Mouse (Mus musculus): ENCODE results near the gene Heatr9.

The Heatr9 gene

GRCm38 (mm10) chr11:83536831-83537230 lies 14.9 kb upstream of the Heatr9 start:
- in situ Hi-C loops (cut with MboI; ENCODE audit: low pct_unique_long_range_greater_than_20kb in 1 of 2, low sequenced_read_pairs in 2 of 2, unreplicated experiment in 1 of 2) = no loop called here

GRCm38 (mm10) chr11:83534609-83535423 lies 12.8 kb upstream of the Heatr9 start:
- in situ Hi-C loops (cut with MboI; ENCODE audit: low pct_unique_long_range_greater_than_20kb in 1 of 2, low sequenced_read_pairs in 2 of 2, unreplicated experiment in 1 of 2) = no loop called here

DNA sequence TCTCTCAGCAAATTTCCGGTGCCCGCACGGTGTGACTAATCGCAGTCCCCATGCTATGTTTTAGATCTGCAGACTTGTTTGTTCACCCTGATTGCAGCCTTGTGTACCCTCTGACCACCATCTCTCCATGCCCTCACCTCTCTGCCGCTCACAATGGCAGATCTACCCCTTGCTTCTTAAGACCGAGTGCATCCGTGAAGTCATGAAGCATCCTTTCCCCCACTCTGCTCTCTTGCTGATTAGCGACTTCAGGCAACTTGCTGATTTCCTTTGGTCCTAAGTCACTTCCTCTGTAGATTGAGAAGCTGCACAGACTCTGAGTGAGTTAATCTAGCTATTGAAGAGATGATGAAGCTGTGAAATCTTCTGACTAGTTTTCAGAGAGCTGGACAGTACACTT lies 12.2 kb upstream of the Heatr9 start:
- in situ Hi-C loops (cut with MboI; ENCODE audit: low pct_unique_long_range_greater_than_20kb in 1 of 2, low sequenced_read_pairs in 2 of 2, unreplicated experiment in 1 of 2) = no loop called here

- in situ Hi-C loops (cut with MboI; ENCODE audit: low pct_unique_long_range_greater_than_20kb in 1 of 2, low sequenced_read_pairs in 2 of 2, unreplicated experiment in 1 of 2) = no loop called here
Measured at GRCm38 (mm10) chr11:83533192-83533591, 11.2 kb upstream of the Heatr9 start.

GRCm38 (mm10) chr11:83530360-83530759 lies 8.4 kb upstream of the Heatr9 start, which contains the start of gene Ccl5:
Gene Ccl5, minus strand, starts transcription at chr11:83530518.
- in situ Hi-C loops (cut with MboI; ENCODE audit: low pct_unique_long_range_greater_than_20kb in 1 of 2, low sequenced_read_pairs in 2 of 2, unreplicated experiment in 1 of 2) = no loop called here

GRCm38 (mm10) chr11:83529024-83529423 lies 7.0 kb upstream of the Heatr9 start:
- in situ Hi-C loops (cut with MboI; ENCODE audit: low pct_unique_long_range_greater_than_20kb in 1 of 2, low sequenced_read_pairs in 2 of 2, unreplicated experiment in 1 of 2) = no loop called here

- in situ Hi-C loops (cut with MboI; ENCODE audit: low pct_unique_long_range_greater_than_20kb in 1 of 2, low sequenced_read_pairs in 2 of 2, unreplicated experiment in 1 of 2) = no loop called here
Measured at GRCm38 (mm10) chr11:83518371-83518770, 3.6 kb downstream of the Heatr9 start.

- in situ Hi-C loops (cut with MboI; ENCODE audit: low pct_unique_long_range_greater_than_20kb in 1 of 2, low sequenced_read_pairs in 2 of 2, unreplicated experiment in 1 of 2) = no loop called here
Measured at GRCm38 (mm10) chr11:83517153-83517552, 4.8 kb downstream of the Heatr9 start.

DNA sequence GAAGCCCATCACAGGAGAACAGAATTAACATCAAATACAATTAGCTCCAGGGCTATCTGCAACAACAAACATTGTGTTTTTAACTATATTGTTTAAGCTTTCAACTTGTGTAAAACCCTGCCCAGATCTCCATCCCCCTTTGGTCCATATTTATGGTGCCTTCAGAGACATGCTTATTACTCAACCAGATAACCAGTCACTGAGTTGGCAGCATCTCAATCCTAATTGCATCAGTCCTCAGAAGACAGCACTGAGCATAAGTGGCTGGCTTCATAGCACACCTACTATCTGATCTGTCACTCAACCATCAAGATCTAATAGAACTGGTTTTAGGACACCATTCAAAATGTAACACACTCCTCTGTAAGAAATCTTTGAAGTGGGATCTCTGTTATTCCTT lies 12.5 kb downstream of the Heatr9 start:
- in situ Hi-C loops (cut with MboI; ENCODE audit: low pct_unique_long_range_greater_than_20kb in 1 of 2, low sequenced_read_pairs in 2 of 2, unreplicated experiment in 1 of 2) = no loop called here

DNA sequence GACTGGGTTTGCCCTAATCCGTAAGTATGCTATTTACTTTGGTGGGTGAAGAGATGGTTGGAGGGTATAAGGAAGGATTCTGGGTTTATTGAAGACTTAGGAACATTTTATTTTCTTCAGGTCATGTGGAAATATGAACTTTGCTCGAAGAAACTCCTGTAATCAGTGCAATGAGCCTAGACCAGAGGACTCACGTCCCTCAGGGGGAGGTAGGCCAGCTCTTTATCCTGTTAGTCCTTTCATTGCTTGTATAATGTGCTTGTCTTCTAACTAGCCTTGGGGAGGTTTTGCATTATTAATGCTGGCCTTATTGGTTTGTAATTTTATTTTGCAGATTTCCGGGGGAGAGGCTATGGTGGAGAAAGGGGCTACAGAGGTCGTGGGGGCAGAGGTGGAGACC lies 17.7 kb downstream of the Heatr9 start:
- in situ Hi-C loops (cut with MboI; ENCODE audit: low pct_unique_long_range_greater_than_20kb in 1 of 2, low sequenced_read_pairs in 2 of 2, unreplicated experiment in 1 of 2) = no loop called here

- in situ Hi-C loops (cut with MboI; ENCODE audit: low pct_unique_long_range_greater_than_20kb in 1 of 2, low sequenced_read_pairs in 2 of 2, unreplicated experiment in 1 of 2) = no loop called here
Measured at GRCm38 (mm10) chr11:83495571-83495970, 26.4 kb downstream of the Heatr9 start.

GRCm38 (mm10) chr11:83491488-83491887 lies 30.5 kb downstream of the Heatr9 start:
- in situ Hi-C loops (cut with MboI; ENCODE audit: low pct_unique_long_range_greater_than_20kb in 1 of 2, low sequenced_read_pairs in 2 of 2, unreplicated experiment in 1 of 2) = no loop called here

GRCm38 (mm10) chr11:83473235-83474016 lies 48.5 kb downstream of the Heatr9 start:
- in situ Hi-C loops (cut with MboI; ENCODE audit: low pct_unique_long_range_greater_than_20kb in 1 of 2, low sequenced_read_pairs in 2 of 2, unreplicated experiment in 1 of 2) = no loop called here

GRCm38 (mm10) chr11:83472324-83473234 lies 49.4 kb downstream of the Heatr9 start, which contains the start of gene Taf15:
Gene Taf15, plus strand, starts transcription at chr11:83473086.
- in situ Hi-C loops (cut with MboI; ENCODE audit: low pct_unique_long_range_greater_than_20kb in 1 of 2, low sequenced_read_pairs in 2 of 2, unreplicated experiment in 1 of 2) = no loop called here

DNA sequence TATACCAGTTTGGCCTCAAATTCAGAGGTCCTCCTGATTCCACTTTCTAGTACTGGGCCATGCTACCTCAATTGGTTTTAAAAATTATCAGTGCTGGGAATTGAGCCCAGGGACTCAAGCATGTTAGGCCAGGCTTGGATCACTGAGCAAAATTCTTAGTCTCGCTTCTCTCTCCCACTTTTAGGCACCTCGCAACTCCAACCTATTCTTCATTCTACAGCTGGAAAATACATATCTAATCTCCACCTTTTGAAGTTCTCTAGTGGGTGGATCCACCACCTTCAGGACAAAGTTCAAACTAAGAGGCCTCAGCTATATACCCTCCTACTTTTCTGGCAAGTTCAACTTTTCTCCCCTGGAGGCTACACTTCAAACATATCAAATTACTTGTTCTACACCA lies 50.2 kb downstream of the Heatr9 start:
- in situ Hi-C loops (cut with MboI; ENCODE audit: low pct_unique_long_range_greater_than_20kb in 1 of 2, low sequenced_read_pairs in 2 of 2, unreplicated experiment in 1 of 2) = no loop called here

GRCm38 (mm10) chr11:83468765-83469164 lies 53.2 kb downstream of the Heatr9 start:
- in situ Hi-C loops (cut with MboI; ENCODE audit: low pct_unique_long_range_greater_than_20kb in 1 of 2, low sequenced_read_pairs in 2 of 2, unreplicated experiment in 1 of 2) = no loop called here

DNA sequence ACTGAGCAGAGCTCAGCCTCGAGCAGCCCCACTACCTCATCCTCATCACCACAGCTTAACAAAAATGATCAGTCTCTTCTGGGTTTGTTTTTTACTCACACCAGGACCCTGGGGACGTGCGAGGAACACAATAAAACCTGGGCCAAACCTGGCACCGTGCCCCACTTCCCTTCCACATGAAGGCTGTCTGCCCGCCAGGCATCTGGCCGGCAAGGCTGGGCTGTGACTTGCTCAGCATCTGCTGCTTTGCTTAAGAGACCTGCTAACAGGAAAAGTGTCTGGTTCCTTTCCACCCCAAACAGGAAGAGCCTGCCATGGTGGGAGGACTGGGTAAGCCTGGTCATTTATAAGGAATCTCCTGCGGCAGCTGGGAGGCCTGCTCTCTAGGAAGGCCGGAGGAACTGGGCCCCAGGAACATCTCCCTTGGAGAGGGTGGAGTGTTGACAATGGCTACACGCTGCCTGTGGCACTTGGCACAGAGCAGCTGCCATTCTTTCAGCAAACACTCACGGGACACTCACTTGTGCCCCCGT lies 54.8 kb downstream of the Heatr9 start:
- in situ Hi-C loops (cut with MboI; ENCODE audit: low pct_unique_long_range_greater_than_20kb in 1 of 2, low sequenced_read_pairs in 2 of 2, unreplicated experiment in 1 of 2) = no loop called here

- in situ Hi-C loops (cut with MboI; ENCODE audit: low pct_unique_long_range_greater_than_20kb in 1 of 2, low sequenced_read_pairs in 2 of 2, unreplicated experiment in 1 of 2) = no loop called here
Measured at GRCm38 (mm10) chr11:83465976-83466375, 56.0 kb downstream of the Heatr9 start.
